ENCODE assay signal across 9 mouse cellular contexts in genomic region chr14:55003878-55004855, GRCm38 (mm10). TPM values are rescaled to one million over a fixed set of nuclear protein-coding genes. Genes with fewer than 3 reads are reported as not detected.
A peak's percentile ranks its signal among the peaks of the same experiment; 100 is the strongest.
DNase-seq lines count a peak whose midpoint lies in the region; ATAC-seq and TF ChIP-seq lines count a peak whose summit lies in the region.
"Had no signal": no experiment of that assay in that cellular context is flagged by ENCODE, and none has a peak within 500 bp of the region (broad histone marks: within the 10 kb centered on the region; RNA-seq: fewer than 3 reads in every experiment).

No protein-coding gene starts in this region.

- 0 out of 2 replicates have a peak, but pooled peaks have one; percentile 36 for ATAC-seq in embryonic facial prominence, embryonic 15.5 days (ENCODE audit: insufficient number of reproducible peaks, low FRiP score, low TSS enrichment, low read depth)
- ATAC-seq in heart, embryonic 16.5 days (replicated peaks; ENCODE audit: extremely low read depth, insufficient read depth, low FRiP score) = peak; percentile 85

- no peak overlapping the region for H3K4me3 ChIP-seq in embryonic facial prominence, embryonic 15.5 days (replicated peaks)
- peak overlapping the region; percentile 37 for H3K4me3 ChIP-seq in heart, embryonic 16.5 days (ENCODE audit: low read length)
- H3K4me3 ChIP-seq in olfactory bulb, adult 2 months (ENCODE audit: insufficient read depth, low read depth, low read length) = no peak overlapping the region
- H3K4me3 ChIP-seq: liver, embryonic 15.5 days had no signal

- no peaks in the 10 kb centered on the region for H3K9me3 ChIP-seq in embryonic facial prominence, embryonic 15.5 days (replicated peaks)
- peaks cover 4% of the 10 kb centered on the region; the same call in 1 of the 2 replicates for H3K9me3 ChIP-seq in heart, embryonic 16.5 days (replicated peaks; ENCODE audit: control insufficient read depth, low read length)
- H3K9me3 ChIP-seq: liver, embryonic 15.5 days had no signal

- no peak overlapping the region for H3K9ac ChIP-seq in embryonic facial prominence, embryonic 15.5 days
- H3K9ac ChIP-seq in heart, embryonic 16.5 days (ENCODE audit: low read length) = peak overlapping the region; percentile 79
- H3K9ac ChIP-seq: liver, embryonic 15.5 days had no signal

- 69% methylated on average over 18 of the region's 18 CpGs for WGBS in embryonic facial prominence, embryonic 15.5 days
- 30% methylated on average over 18 of the region's 18 CpGs for WGBS in heart, embryonic 16.5 days
- WGBS in olfactory bulb, adult 2 months = 66% methylated on average over 18 of the region's 18 CpGs

- H3K4me2 ChIP-seq in embryonic facial prominence, embryonic 15.5 days (replicated peaks) = no peak overlapping the region
- peak overlapping the region; percentile 66 for H3K4me2 ChIP-seq in heart, embryonic 16.5 days (ENCODE audit: low read depth, low read length)
- H3K4me2 ChIP-seq: liver, embryonic 15.5 days had no signal

- peak; percentile 44 to 61 for DNase-seq in lung, adult 18-20 months
- no peak for DNase-seq in lung, postnatal 10 days
- no peak for DNase-seq in frontal cortex, postnatal 36 days (ENCODE audit: low spot score in 2 of 2)
- no peak for DNase-seq in retina, postnatal 1 day
- DNase-seq: kidney, adult 11 months had no signal

- no peaks in the 10 kb centered on the region for H3K27me3 ChIP-seq in embryonic facial prominence, embryonic 15.5 days
- H3K27me3 ChIP-seq in heart, embryonic 16.5 days (ENCODE audit: control insufficient read depth, insufficient read depth, low read length) = no peaks in the 10 kb centered on the region
- H3K27me3 ChIP-seq: liver, embryonic 15.5 days had no signal

- peaks cover 7% of the 10 kb centered on the region for H3K4me1 ChIP-seq in embryonic facial prominence, embryonic 15.5 days
- peaks cover 54% of the 10 kb centered on the region for H3K4me1 ChIP-seq in heart, embryonic 16.5 days (ENCODE audit: control insufficient read depth, insufficient read depth, low read length)
- peaks cover 20% of the 10 kb centered on the region for H3K4me1 ChIP-seq in olfactory bulb, adult 2 months (ENCODE audit: control insufficient read depth, insufficient read depth, low read length)

- no peak for TF ChIP-seq POLR2A in olfactory bulb, adult 2 months (IDR thresholded peaks at IDR 0.05; ENCODE audit: insufficient read depth, low read depth, low read length)

- TF ChIP-seq CTCF in olfactory bulb, adult 2 months (IDR thresholded peaks at IDR 0.05; ENCODE audit: insufficient read depth, low read depth, low read length) = no peak

- H3K27ac ChIP-seq in embryonic facial prominence, embryonic 15.5 days (replicated peaks) = no peak overlapping the region; the same call in 1 of the 2 replicates
- peak overlapping the region; percentile 100 for H3K27ac ChIP-seq in heart, embryonic 16.5 days (ENCODE audit: low read length)
- H3K27ac ChIP-seq in olfactory bulb, adult 2 months (ENCODE audit: insufficient read depth, low read depth, low read length) = peak overlapping the region; percentile 34
- H3K27ac ChIP-seq: liver, embryonic 15.5 days had no signal

- no peaks in the 10 kb centered on the region for H3K36me3 ChIP-seq in embryonic facial prominence, embryonic 15.5 days
- H3K36me3 ChIP-seq in heart, embryonic 16.5 days (ENCODE audit: control insufficient read depth, insufficient read depth) = peaks cover 3% of the 10 kb centered on the region
- H3K36me3 ChIP-seq: liver, embryonic 15.5 days had no signal

RNA-seq across cellular contexts. Expression of gene Myh7, which starts 9.7 kb away (rescaled TPM):
- polyA plus RNA-seq in embryonic facial prominence, embryonic 15.5 days (2015; fragmentation: Nextera tagmentation; extraction: Ambion mirVana) = 21.5 and 33.1 TPM in 2 replicates
- 6,075 and 6,619 TPM in 2 replicates for polyA plus RNA-seq in heart, embryonic 16.5 days (2015; fragmentation: Nextera tagmentation; extraction: Ambion mirVana)
- polyA plus RNA-seq in olfactory bulb, adult 2 months (2012; ENCODE audit: insufficient read depth, insufficient read length, low replicate concordance, missing spikeins) = not detected in 2 replicates

RNA-seq across cellular contexts. Expression of gene Ngdn, which starts 11.1 kb away (rescaled TPM):
- 70.7 and 73.9 TPM in 2 replicates for polyA plus RNA-seq in embryonic facial prominence, embryonic 15.5 days (2015; fragmentation: Nextera tagmentation; extraction: Ambion mirVana)
- polyA plus RNA-seq in heart, embryonic 16.5 days (2015; fragmentation: Nextera tagmentation; extraction: Ambion mirVana) = 63.3 and 68.1 TPM in 2 replicates
- not detected in 2 replicates for polyA plus RNA-seq in olfactory bulb, adult 2 months (2012; ENCODE audit: insufficient read depth, insufficient read length, low replicate concordance, missing spikeins)

RNA-seq across cellular contexts. Expression of gene Gm17428, which starts 27.4 kb away (rescaled TPM):
- polyA plus RNA-seq in embryonic facial prominence, embryonic 15.5 days (2015; fragmentation: Nextera tagmentation; extraction: Ambion mirVana) = not detected in 2 replicates
- not detected in 2 replicates for polyA plus RNA-seq in heart, embryonic 16.5 days (2015; fragmentation: Nextera tagmentation; extraction: Ambion mirVana)
- polyA plus RNA-seq in olfactory bulb, adult 2 months (2012; ENCODE audit: insufficient read depth, insufficient read length, low replicate concordance, missing spikeins) = not detected in 2 replicates
- polyA plus RNA-seq: liver, embryonic 15.5 days had no signal

RNA-seq across cellular contexts. Expression of gene Myh6, which starts 37.4 kb away (rescaled TPM):
- polyA plus RNA-seq in embryonic facial prominence, embryonic 15.5 days (2015; fragmentation: Nextera tagmentation; extraction: Ambion mirVana) = 3.0 and 6.0 TPM in 2 replicates
- 2,302 and 2,585 TPM in 2 replicates for polyA plus RNA-seq in heart, embryonic 16.5 days (2015; fragmentation: Nextera tagmentation; extraction: Ambion mirVana)
- polyA plus RNA-seq in olfactory bulb, adult 2 months (2012; ENCODE audit: insufficient read depth, insufficient read length, low replicate concordance, missing spikeins) = not detected in 2 replicates

Comparison
In these comparisons a context has a peak if more than half of its experiments do, and no peak if none do; other contexts are left out.
1. DNase-seq: peak in lung, adult 18-20 months (2 of 2); none in lung, postnatal 10 days (single experiment), frontal cortex, postnatal 36 days (0 of 2) and retina, postnatal 1 day (single experiment).
2. RNA of gene Myh7, which starts 9.7 kb away (polyA plus RNA-seq): 6,075 to 6,619 TPM in heart, embryonic 16.5 days; 21.5 to 33.1 TPM in embryonic facial prominence, embryonic 15.5 days and not detected in olfactory bulb, adult 2 months; every median in the first group is over 100 times any median in the second.
3. RNA of gene Ngdn, which starts 11.1 kb away (polyA plus RNA-seq): 70.7 to 73.9 TPM in embryonic facial prominence, embryonic 15.5 days and 63.3 to 68.1 TPM in heart, embryonic 16.5 days; not detected in olfactory bulb, adult 2 months; every median in the first group is over 10 times any median in the second.